Mouse (Mus musculus) kidney, postnatal 0 days (tissue): Measurements from ENCODE around the gene Slc28a1. TPM values are rescaled to one million over a fixed set of nuclear protein-coding genes. Genes with fewer than 3 reads are reported as not detected.

Experiments
- ATAC-seq: fragments of 200-750 bp; cut with Nextera tagmentation; replicated peaks from 2 replicates; pipeline ENCODE4 v1.8.0; 2017; ENCODE audit warnings: low read depth, moderate number of reproducible peaks, moderate TSS enrichment, moderate library complexity; ENCODE audit not compliant: low FRiP score
- DNase-seq: peaks from one replicate; pipeline ENCODE4 v3.0.0-alpha.2; 2016; ENCODE audit warnings: low spot score
- H3K27ac ChIP-seq: fragments of 300-500 bp; sonication (generic); 2 replicates; pipeline ENCODE4 v1.5.1; 2014; ENCODE audit warnings: mild to moderate bottlenecking
- H3K27me3 ChIP-seq: fragments of 300-500 bp; sonication (generic); 2 replicates; pipeline ENCODE4 v1.6.1; 2014; ENCODE audit warnings: low read length, mixed read lengths; ENCODE audit not compliant: insufficient read depth
- H3K36me3 ChIP-seq: fragments of 300-500 bp; sonication (generic); 2 replicates; pipeline ENCODE4 v1.6.1; 2014; ENCODE audit warnings: low read length, mixed read lengths; ENCODE audit not compliant: insufficient read depth
- H3K4me1 ChIP-seq: fragments of 300-500 bp; sonication (generic); replicated peaks from 2 replicates; pipeline ENCODE4 v1.6.1; 2014; ENCODE audit warnings: antibody characterized with exemption, low read length, mixed read lengths; ENCODE audit not compliant: insufficient read depth
- H3K4me2 ChIP-seq: fragments of 300-500 bp; sonication (generic); 2 replicates; pipeline ENCODE4 v1.6.1; 2014; ENCODE audit warnings: mild to moderate bottlenecking, low read length, moderate library complexity, mixed read lengths
- H3K4me3 ChIP-seq: fragments of 300-500 bp; sonication (generic); replicated peaks from 2 replicates; pipeline ENCODE4 v1.5.1; 2014; ENCODE audit warnings: low read depth, low read length
- H3K9ac ChIP-seq: fragments of 300-500 bp; sonication (generic); 2 replicates; pipeline ENCODE4 v1.6.1; 2014; ENCODE audit warnings: low read depth, low read length
- H3K9me3 ChIP-seq: fragments of 300-500 bp; sonication (generic); replicated peaks from 2 replicates; pipeline ENCODE4 v1.6.1; 2016; ENCODE audit warnings: low read length, inconsistent platforms, mixed read lengths
- CTCF ChIP-seq: IDR thresholded peaks from 2 replicates; pipeline ENCODE4 v1.5.1; 2016; ENCODE audit warnings: antibody characterized with exemption, low read depth, mild to moderate bottlenecking, moderate library complexity
- WGBS: fragments of 180-500 bp; shearing (Covaris S2); extraction: QIAGEN DNeasy Blood & Tissue Kit; methylation state at CpG from one replicate; pipeline ENCODE4 v1.1.7; 2014; 5-methylcytosine and 5-hydroxymethylcytosine counted together
- polyA plus RNA-seq: library from polyadenylated mRNA; unstranded; fragments of >200 nt; fragmentation: Nextera tagmentation; extraction: Ambion mirVana; gene quantifications from 2 replicates; pipeline ENCODE4 v1.2.1, GENCODE M21; 2015

Slc28a1 gene
- 1.1 and 1.3 TPM in 2 replicates for polyA plus RNA-seq

DNA sequence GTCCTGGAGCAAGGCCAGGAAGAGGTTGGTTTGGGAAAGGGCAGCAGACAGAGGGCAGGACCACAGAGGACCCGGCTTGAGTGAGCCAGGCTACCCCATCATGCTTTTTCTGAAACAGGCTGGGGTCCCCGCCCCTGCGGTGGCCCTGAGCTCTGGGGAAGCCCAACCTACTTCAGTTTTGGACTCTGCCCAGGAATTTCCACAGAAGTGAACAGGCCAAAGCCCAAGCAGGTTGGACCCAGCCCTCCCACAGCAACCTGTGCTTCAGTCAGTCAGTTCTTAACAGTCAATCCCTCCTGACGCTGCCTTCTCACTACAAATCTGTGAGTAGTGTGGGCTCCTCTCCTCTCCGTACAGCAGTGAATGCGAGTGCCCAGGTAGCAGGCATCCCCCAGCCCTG is at the start of gene Slc28a1:
Gene Slc28a1, plus strand, starts transcription at position 245 of the 400 bp plus-strand sequence.
- Histone ChIP-seq H3K27me3 (no peaks in the 10 kb centered on the region), H3K9me3 (no peaks in the 10 kb centered on the region), H3K4me1 (peaks cover 2% of the 10 kb centered on the region; the same call in 1 of the 2 replicates), H3K4me2 (no peak within 1 kb of the TSS), H3K36me3 (no peaks in the 10 kb centered on the region), H3K4me3 (no peak within 1 kb of the TSS), H3K9ac (no peak within 1 kb of the TSS), H3K27ac (no peak within 1 kb of the TSS)
- no peak for TF ChIP-seq CTCF
- ATAC-seq, result no peak; the same call in 1 of the 2 replicates
- no peak for DNase-seq
- 59% methylated on average over 6 of the region's 6 CpGs for WGBS

DNA sequence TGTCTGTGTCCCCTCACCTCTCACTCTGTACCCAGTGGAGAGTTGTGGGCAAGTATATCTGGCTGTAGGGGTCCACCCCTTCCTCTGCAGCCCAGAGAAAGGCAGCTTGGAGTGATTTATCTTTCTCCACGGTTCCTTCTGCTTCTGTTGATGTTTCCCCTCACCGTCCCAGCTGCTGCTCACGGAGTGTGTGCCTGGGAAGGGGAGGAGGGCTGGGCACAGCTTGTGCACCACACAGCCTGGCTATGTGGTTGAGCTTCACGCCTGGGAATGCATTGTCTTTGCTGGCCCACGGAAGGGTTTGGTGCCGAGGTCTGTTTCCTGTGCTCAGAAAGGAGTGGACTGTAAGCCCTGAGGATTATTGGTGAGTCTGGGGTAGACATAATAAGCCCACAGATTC is 47.9 kb upstream of the Slc28a1 start:
- no peak overlapping the region for H3K27ac ChIP-seq
- WGBS, result 16% methylated on average over 6 of the region's 6 CpGs

DNA sequence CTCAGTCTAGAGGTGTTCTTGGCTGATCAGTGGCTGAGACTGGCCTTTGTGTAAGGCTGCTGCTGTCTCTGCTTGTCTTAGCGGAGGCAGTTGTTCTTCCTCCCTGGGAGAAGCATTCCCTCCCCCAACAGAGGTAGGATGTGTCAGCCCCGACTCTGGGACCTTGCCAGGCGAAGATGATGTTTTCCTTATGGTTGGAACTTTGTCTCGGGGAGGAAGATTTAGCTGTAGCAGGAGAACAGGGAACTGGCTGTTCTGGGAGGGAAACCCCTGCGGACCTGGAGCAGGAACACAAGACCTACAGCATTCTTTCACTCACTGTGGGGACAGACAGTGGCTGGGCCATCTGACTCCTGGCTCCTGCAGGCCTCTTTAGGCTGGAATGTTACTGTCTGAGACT is 42.1 kb upstream of the Slc28a1 start:
- H3K27me3 ChIP-seq, result no peaks in the 10 kb centered on the region
- H3K27ac ChIP-seq, result no peak overlapping the region

More for the DNA sequence above, 47.9 kb upstream of the Slc28a1 start:
- DNase-seq (peak; percentile 47), ATAC-seq (no peak; the same call in 1 of the 2 replicates)
- no peaks in the 10 kb centered on the region for H3K27me3 ChIP-seq
- H3K4me2 ChIP-seq, result no peak overlapping the region
- no peak for TF ChIP-seq CTCF
- no peak overlapping the region for H3K4me3 ChIP-seq
- H3K36me3 ChIP-seq, result no peaks in the 10 kb centered on the region
- H3K4me1 ChIP-seq, result no peaks in the 10 kb centered on the region
- no peak overlapping the region for H3K9ac ChIP-seq
- no peaks in the 10 kb centered on the region for H3K9me3 ChIP-seq

DNA sequence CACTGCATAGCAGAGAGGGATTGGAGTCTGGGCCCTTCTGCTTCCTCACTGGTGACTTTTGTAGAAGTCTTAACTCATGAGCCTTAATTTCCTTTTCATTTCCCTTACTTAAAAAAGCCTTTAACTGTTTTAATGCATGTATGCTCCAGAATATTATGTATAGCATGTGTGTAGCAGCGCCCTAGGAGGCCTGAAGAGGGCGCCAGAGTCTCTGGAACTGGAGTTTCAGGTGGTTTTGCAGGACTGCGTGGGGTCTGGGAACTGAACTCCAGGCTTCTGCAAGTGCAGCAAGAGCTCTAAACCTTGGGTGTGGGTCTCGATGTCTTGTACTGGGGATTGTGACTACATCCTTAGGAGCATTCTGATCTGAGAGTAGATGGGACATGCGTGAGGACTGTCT is 41.3 kb upstream of the Slc28a1 start:
- H3K27me3 ChIP-seq, result no peaks in the 10 kb centered on the region
- TF ChIP-seq CTCF, result peak; percentile 46
- H3K4me1 ChIP-seq, result peaks cover 16% of the 10 kb centered on the region; the same call in 1 of the 2 replicates
- H3K4me3 ChIP-seq, result no peak overlapping the region
- no peaks in the 10 kb centered on the region for H3K36me3 ChIP-seq
- 87% methylated on average over 5 of the region's 5 CpGs for WGBS
- ATAC-seq (no peak), DNase-seq (no peak)
- no peak overlapping the region for H3K4me2 ChIP-seq
- H3K9ac ChIP-seq, result no peak overlapping the region
- H3K27ac ChIP-seq, result no peak overlapping the region
- H3K9me3 ChIP-seq, result no peaks in the 10 kb centered on the region

More for the DNA sequence above, 42.1 kb upstream of the Slc28a1 start:
- H3K4me1 ChIP-seq, result peaks cover 16% of the 10 kb centered on the region; the same call in 1 of the 2 replicates
- H3K36me3 ChIP-seq, result no peaks in the 10 kb centered on the region
- H3K4me3 ChIP-seq, result no peak overlapping the region
- ATAC-seq, result no peak
- H3K9ac ChIP-seq, result no peak overlapping the region
- WGBS, result 25% methylated on average over 5 of the region's 5 CpGs
- peak; percentile 50 for DNase-seq
- H3K9me3 ChIP-seq, result no peaks in the 10 kb centered on the region
- no peak for TF ChIP-seq CTCF
- H3K4me2 ChIP-seq, result no peak overlapping the region

DNA sequence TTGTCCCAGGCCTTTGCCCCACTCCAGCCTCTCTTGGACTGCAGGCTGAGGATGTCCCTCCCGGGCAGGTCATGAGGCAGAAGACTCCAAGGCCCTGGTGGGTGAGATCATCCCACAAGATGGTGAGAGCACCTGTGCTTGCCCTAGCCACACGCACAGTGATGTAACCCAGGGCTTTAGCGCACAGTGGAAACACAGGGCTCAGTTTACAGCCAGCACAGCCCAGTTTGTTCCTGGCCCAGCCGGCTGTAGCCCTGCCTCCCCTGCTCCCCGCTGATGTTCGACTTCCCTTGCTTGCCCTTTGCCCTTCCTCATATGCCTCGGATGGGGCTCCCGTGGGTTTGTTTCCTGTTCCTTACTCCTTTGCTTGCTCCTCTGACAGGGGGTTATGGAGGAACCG is 40.1 kb upstream of the Slc28a1 start:
- DNase-seq, result peak; percentile 49
- peak; percentile 76 for ATAC-seq
- Histone ChIP-seq H3K4me3 (no peak overlapping the region), H3K27ac (no peak overlapping the region), H3K36me3 (no peaks in the 10 kb centered on the region), H3K27me3 (no peaks in the 10 kb centered on the region), H3K9ac (no peak overlapping the region), H3K9me3 (no peaks in the 10 kb centered on the region), H3K4me2 (no peak overlapping the region), H3K4me1 (peaks cover 16% of the 10 kb centered on the region; the same call in 1 of the 2 replicates)
- no peak for TF ChIP-seq CTCF
- WGBS, result 22% methylated on average over 9 of the region's 9 CpGs

- no peak for DNase-seq
- Histone ChIP-seq H3K36me3 (no peaks in the 10 kb centered on the region), H3K4me3 (no peak overlapping the region), H3K27me3 (no peaks in the 10 kb centered on the region), H3K9me3 (no peaks in the 10 kb centered on the region), H3K9ac (no peak overlapping the region), H3K27ac (no peak overlapping the region), H3K4me2 (no peak overlapping the region), H3K4me1 (peaks cover 16% of the 10 kb centered on the region; the same call in 1 of the 2 replicates)
- ATAC-seq, result no peak
- WGBS, result 42% methylated on average over 7 of the region's 7 CpGs
- TF ChIP-seq CTCF, result no peak
Measured at GRCm38 (mm10) chr7:81075299-81075698, 39.3 kb upstream of the Slc28a1 start.

DNA sequence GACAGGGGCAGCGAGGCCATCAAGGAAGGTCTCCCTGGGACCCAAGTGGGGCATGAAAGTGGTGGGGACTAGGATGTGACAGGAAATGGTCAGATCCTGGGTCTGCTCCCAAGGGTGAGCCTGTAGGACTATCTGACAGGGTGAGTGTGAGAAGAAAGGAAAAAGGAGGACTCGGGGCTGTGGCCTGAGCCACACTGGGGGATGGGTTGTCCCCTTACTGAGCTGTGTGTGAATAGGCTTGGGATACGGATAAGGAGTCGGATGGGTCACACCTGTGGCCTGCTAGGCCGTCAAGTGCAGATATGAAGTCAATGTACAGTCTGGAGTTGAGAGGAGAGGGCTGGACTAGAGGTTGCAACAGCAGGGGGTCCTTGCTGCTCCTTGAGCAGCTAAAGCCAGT is 38.9 kb upstream of the Slc28a1 start:
- DNase-seq (no peak), ATAC-seq (no peak)
- Histone ChIP-seq H3K36me3 (no peaks in the 10 kb centered on the region), H3K27ac (no peak overlapping the region), H3K9me3 (no peaks in the 10 kb centered on the region), H3K4me1 (peaks cover 16% of the 10 kb centered on the region; the same call in 1 of the 2 replicates), H3K27me3 (no peaks in the 10 kb centered on the region), H3K4me3 (no peak overlapping the region), H3K4me2 (no peak overlapping the region), H3K9ac (no peak overlapping the region)
- no peak for TF ChIP-seq CTCF
- 72% methylated on average over 5 of the region's 5 CpGs for WGBS
